8 mouse cellular contexts compared by ENCODE assay signal in genomic region chr7:29983690-29984380, GRCm38 (mm10). TPM values are rescaled to one million over a fixed set of nuclear protein-coding genes. Genes with fewer than 3 reads are reported as not detected.
DNase-seq lines count a peak whose midpoint lies in the region; ATAC-seq lines count a peak whose summit lies in the region.

Zfp568 (plus strand) TSS chr7:29983955.

- DNase-seq in Muller cell, postnatal 12 days (ENCODE audit: inconsistent ontology term): peak; percentile 97
- DNase-seq in cerebellum, adult 9-11 months: peak; percentile 94
- DNase-seq in frontal cortex, postnatal 10 days (ENCODE audit: low spot score in 2 of 2): peak; percentile 85 to 89
- DNase-seq in layer of hippocampus, postnatal 14 days (ENCODE audit: low spot score in 2 of 2): peak; percentile 90 to 92
- DNase-seq in lung, postnatal 14 days: peak; percentile 94
- peak; percentile 82 for DNase-seq in retina, adult 2 months (ENCODE audit: low read depth, low spot score)
- peak; percentile 83 for DNase-seq in thymus, postnatal 36 days

- H3K36me3 ChIP-seq in hindbrain, embryonic 12.5 days: peaks cover 28% of the 10 kb centered on the region

- no peaks in the 10 kb centered on the region for H3K9me3 ChIP-seq in hindbrain, embryonic 12.5 days (replicated peaks)

- ATAC-seq in hindbrain, embryonic 12.5 days (ENCODE audit: low FRiP score): peak; percentile 96

- peak within 1 kb of the TSS; percentile 63 for H3K4me2 ChIP-seq in hindbrain, embryonic 12.5 days (replicated peaks)

- peak within 1 kb of the TSS; percentile 89 for H3K4me3 ChIP-seq in hindbrain, embryonic 12.5 days

- H3K9ac ChIP-seq in hindbrain, embryonic 12.5 days: peak within 1 kb of the TSS; percentile 85

- no peaks in the 10 kb centered on the region for H3K27me3 ChIP-seq in hindbrain, embryonic 12.5 days

- peaks cover 17% of the 10 kb centered on the region for H3K4me1 ChIP-seq in hindbrain, embryonic 12.5 days

- under 1% methylated on average over 62 of the region's 62 CpGs for WGBS in hindbrain, embryonic 12.5 days

- peak within 1 kb of the TSS; percentile 93 for H3K27ac ChIP-seq in hindbrain, embryonic 12.5 days

RNA-seq across cellular contexts. Expression of gene Zfp568, which starts in this region (rescaled TPM):
- polyA plus RNA-seq in hindbrain, embryonic 12.5 days (2016; fragmentation: Nextera tagmentation; extraction: Ambion mirVana): 13.2 and 14.9 TPM in 2 replicates
- total RNA-seq in layer of hippocampus, postnatal 14 days (2021): 1 to 10 TPM; 5.1 to 5.3 TPM

Comparison
In these comparisons a context has a peak if more than half of its experiments do, and no peak if none do; other contexts are left out.
1. Peak in every context shown above with its lines: DNase-seq, ATAC-seq, H3K4me3 ChIP-seq and H3K27ac ChIP-seq.